Mouse (Mus musculus): Measurements from ENCODE around the gene R3hdm4. TPM values are rescaled to one million over a fixed set of nuclear protein-coding genes. Genes with fewer than 3 reads are reported as not detected.
A peak's percentile ranks its signal among the peaks of the same experiment; 100 is the strongest.

The R3hdm4 gene
- polyA plus RNA-seq, 1 experiment from 2014 or later, result 173 TPM

GRCm38 (mm10) chr10:79918231-79919078 lies 2.6 kb downstream of the R3hdm4 start:
- H3K4me3 ChIP-seq, result peak overlapping the region; percentile 7; the same call in 1 of the 2 replicates
- H3K4me1 ChIP-seq, result peaks cover 64% of the 10 kb centered on the region

GRCm38 (mm10) chr10:79917532-79918100 lies 3.4 kb downstream of the R3hdm4 start:
- H3K9ac ChIP-seq, result peak overlapping the region; percentile 97; the same call in 1 of the 2 replicates
- H3K9me3 ChIP-seq (replicated peaks), result no peaks in the 10 kb centered on the region; the same call in 1 of the 2 replicates
- H3K27me3 ChIP-seq, result peaks cover 56% of the 10 kb centered on the region
- no peak for ATAC-seq (ENCODE audit: low FRiP score)
- no peak overlapping the region for H3K27ac ChIP-seq
- WGBS, result 69% methylated on average over 5 of the region's 5 CpGs
- H3K36me3 ChIP-seq, result peaks cover 5% of the 10 kb centered on the region; the same call in 1 of the 2 replicates
- H3K4me3 ChIP-seq, result peak overlapping the region; percentile 75
- peak overlapping the region; percentile 98 for H3K4me2 ChIP-seq (replicated peaks)
- H3K4me1 ChIP-seq, result peaks cover 64% of the 10 kb centered on the region

More at GRCm38 (mm10) chr10:79918231-79919078, 2.6 kb downstream of the R3hdm4 start:
- Histone ChIP-seq H3K4me2 (replicated peaks) (peak overlapping the region; percentile 16; the same call in 1 of the 2 replicates), H3K9me3 (replicated peaks) (no peaks in the 10 kb centered on the region; the same call in 1 of the 2 replicates), H3K9ac (0 out of 2 replicates have a peak overlapping the region, but pooled peaks have one; percentile 18), H3K27ac (no peak overlapping the region), H3K27me3 (peaks cover 64% of the 10 kb centered on the region), H3K36me3 (no peaks in the 10 kb centered on the region)
- WGBS, result 5% methylated on average over 34 of the region's 35 CpGs
- ATAC-seq (ENCODE audit: low FRiP score), result no peak

- peak within 1 kb of the TSS; percentile 75 for H3K4me3 ChIP-seq
- H3K27me3 ChIP-seq, result peaks cover 49% of the 10 kb centered on the region
- ATAC-seq (ENCODE audit: low FRiP score), result peak; percentile 83
- peak within 1 kb of the TSS; percentile 98 for H3K4me2 ChIP-seq (replicated peaks)
- WGBS, result 2% methylated on average over 42 of the region's 42 CpGs
- H3K4me1 ChIP-seq, result peaks cover 64% of the 10 kb centered on the region
- H3K9ac ChIP-seq, result peak within 1 kb of the TSS; percentile 97
- H3K9me3 ChIP-seq (replicated peaks), result no peaks in the 10 kb centered on the region; the same call in 1 of the 2 replicates
- H3K27ac ChIP-seq, result peak within 1 kb of the TSS; percentile 79
- H3K36me3 ChIP-seq, result peaks cover 12% of the 10 kb centered on the region
Observed at GRCm38 (mm10) chr10:79916808-79917531, 4.0 kb downstream of the R3hdm4 start, which contains the start of gene Kiss1r. TSS of gene Kiss1r (plus strand) at chr10:79916971.

DNA sequence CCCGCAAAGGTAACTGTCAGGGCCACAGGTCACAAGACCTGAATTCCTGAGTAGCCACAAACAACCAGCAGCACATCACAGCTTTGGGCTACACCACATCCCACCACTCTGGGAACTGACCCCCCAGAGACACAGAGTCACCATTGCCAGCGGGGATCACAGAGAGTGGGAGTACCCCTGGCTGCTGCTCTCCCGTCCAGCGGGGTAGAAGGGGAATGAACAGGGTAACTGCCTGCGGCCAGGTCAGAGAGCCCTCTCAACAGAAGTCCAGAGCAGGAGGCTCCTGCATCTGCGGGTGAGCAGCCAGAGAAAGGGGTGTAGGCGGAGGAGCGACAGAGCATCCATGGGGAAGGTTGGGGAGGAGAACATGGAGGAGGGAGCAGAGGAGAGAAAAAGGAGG lies 4.9 kb downstream of the R3hdm4 start:
- H3K9me3 ChIP-seq (replicated peaks), result no peaks in the 10 kb centered on the region; the same call in 1 of the 2 replicates
- peak overlapping the region; percentile 98 for H3K4me2 ChIP-seq (replicated peaks)
- peaks cover 19% of the 10 kb centered on the region for H3K36me3 ChIP-seq
- peaks cover 40% of the 10 kb centered on the region for H3K27me3 ChIP-seq
- no peak for ATAC-seq (ENCODE audit: low FRiP score)
- H3K4me1 ChIP-seq, result peaks cover 57% of the 10 kb centered on the region
- peak overlapping the region; percentile 79; the same call in 1 of the 2 replicates for H3K27ac ChIP-seq
- peak overlapping the region; percentile 97 for H3K9ac ChIP-seq
- H3K4me3 ChIP-seq, result peak overlapping the region; percentile 75
- WGBS, result 14% methylated on average over 7 of the region's 8 CpGs

DNA sequence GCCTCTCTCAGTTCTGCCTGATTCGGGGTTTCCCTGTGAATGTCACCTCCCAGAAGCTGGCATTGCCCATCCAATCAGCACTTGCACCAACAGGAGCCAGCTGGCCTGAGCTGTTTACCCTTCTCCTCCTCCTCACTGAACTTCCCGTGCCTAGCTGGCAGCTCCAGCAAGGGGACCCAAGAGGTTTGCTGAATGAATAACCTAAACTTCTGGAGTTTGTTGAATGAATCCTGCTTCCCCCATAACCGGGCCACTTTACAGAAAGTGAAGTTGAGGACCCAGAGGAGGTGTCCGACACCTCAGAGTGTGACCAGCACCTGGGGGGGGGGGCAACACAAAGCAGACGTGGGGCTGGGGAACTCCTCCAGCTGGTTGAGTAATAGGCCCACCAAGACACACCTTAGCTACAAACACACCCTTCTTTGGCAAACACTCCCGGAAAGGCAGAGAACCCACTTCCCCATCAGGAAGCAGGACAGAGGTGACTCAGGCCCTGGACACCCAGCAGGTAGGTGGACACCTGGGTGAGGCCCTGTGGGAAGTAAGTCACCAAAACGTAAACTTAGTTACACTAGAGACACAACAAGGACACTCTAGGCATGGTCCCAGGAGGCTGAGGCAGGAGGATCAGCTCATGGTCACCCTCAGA lies 5.9 kb downstream of the R3hdm4 start:
- peaks cover 47% of the 10 kb centered on the region for H3K4me1 ChIP-seq
- peaks cover 30% of the 10 kb centered on the region for H3K27me3 ChIP-seq
- H3K27ac ChIP-seq, result no peak overlapping the region
- no peaks in the 10 kb centered on the region; the same call in 1 of the 2 replicates for H3K9me3 ChIP-seq (replicated peaks)
- H3K4me2 ChIP-seq (replicated peaks), result peak overlapping the region; percentile 98
- WGBS, result 82% methylated on average over 7 of the region's 7 CpGs
- peak overlapping the region; percentile 45; the same call in 1 of the 2 replicates for H3K9ac ChIP-seq
- no peak overlapping the region for H3K4me3 ChIP-seq
- no peak for ATAC-seq (ENCODE audit: low FRiP score)
- H3K36me3 ChIP-seq, result peaks cover 27% of the 10 kb centered on the region

DNA sequence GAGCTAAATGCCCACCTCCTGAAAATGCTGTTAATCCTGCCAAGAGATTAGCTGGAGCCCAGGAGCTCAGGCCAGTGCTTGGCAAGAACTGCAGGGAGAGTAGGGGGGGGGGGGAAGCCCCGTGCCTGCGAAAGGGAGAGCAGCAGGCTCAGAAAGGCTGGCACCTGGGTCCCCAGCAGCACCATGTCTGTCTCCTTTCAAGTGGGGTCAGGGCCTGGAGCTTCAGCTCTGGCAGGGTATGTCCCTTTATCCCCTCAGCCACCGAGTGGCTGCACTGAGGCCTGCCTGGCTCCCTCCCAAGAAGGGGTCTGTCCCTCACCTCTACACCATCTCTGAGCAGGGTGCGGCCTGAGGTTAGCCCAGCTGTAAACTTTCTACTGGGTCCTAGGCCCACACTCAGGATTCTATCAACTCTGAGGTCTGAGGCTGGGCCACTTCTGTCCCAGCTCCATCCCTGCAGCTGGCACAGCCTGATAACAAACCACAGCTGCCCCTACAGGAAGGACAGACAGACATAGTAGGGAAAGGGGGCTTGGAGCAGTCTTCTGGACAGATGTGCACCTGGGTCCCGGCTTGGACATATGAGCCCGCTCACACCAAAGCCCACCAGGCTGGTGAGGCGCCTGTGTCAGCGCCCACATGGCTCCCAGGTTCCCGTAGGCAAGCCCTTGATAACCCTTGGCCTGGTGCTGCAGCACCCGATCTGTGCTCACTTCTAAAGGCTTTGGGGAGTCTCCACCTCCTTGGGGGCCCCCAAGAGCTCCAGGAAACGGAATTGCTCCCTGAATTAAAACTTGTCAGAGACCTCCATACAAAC lies 6.7 kb downstream of the R3hdm4 start:
- H3K4me1 ChIP-seq, result peaks cover 43% of the 10 kb centered on the region
- ATAC-seq (ENCODE audit: low FRiP score), result no peak
- 69% methylated on average over 11 of the region's 11 CpGs for WGBS
- peak overlapping the region; percentile 45; the same call in 1 of the 2 replicates for H3K9ac ChIP-seq
- H3K27me3 ChIP-seq, result peaks cover 23% of the 10 kb centered on the region
- no peak overlapping the region for H3K4me3 ChIP-seq
- no peak overlapping the region for H3K27ac ChIP-seq
- H3K9me3 ChIP-seq (replicated peaks), result no peaks in the 10 kb centered on the region; the same call in 1 of the 2 replicates
- H3K36me3 ChIP-seq, result peaks cover 27% of the 10 kb centered on the region
- H3K4me2 ChIP-seq (replicated peaks), result peak overlapping the region; percentile 98; the same call in 1 of the 2 replicates

- Histone ChIP-seq H3K4me2 (replicated peaks) (no peak overlapping the region), H3K9me3 (replicated peaks) (no peaks in the 10 kb centered on the region), H3K9ac (no peak overlapping the region), H3K4me1 (peaks cover 37% of the 10 kb centered on the region), H3K27ac (no peak overlapping the region), H3K27me3 (peaks cover 4% of the 10 kb centered on the region), H3K4me3 (no peak overlapping the region), H3K36me3 (peaks cover 27% of the 10 kb centered on the region)
- 69% methylated on average over 20 of the region's 20 CpGs for WGBS
- ATAC-seq (ENCODE audit: low FRiP score), result no peak
Observed at GRCm38 (mm10) chr10:79912412-79912811, 8.6 kb downstream of the R3hdm4 start.

- no peak within 1 kb of the TSS for H3K4me2 ChIP-seq (replicated peaks)
- H3K36me3 ChIP-seq, result peaks cover 44% of the 10 kb centered on the region
- no peak within 1 kb of the TSS for H3K4me3 ChIP-seq
- H3K27me3 ChIP-seq, result no peaks in the 10 kb centered on the region
- ATAC-seq (ENCODE audit: low FRiP score), result no peak
- no peaks in the 10 kb centered on the region for H3K9me3 ChIP-seq (replicated peaks)
- no peak within 1 kb of the TSS for H3K9ac ChIP-seq
- WGBS, result 96% methylated on average over 4 of the region's 4 CpGs
- H3K4me1 ChIP-seq, result peaks cover 26% of the 10 kb centered on the region
- H3K27ac ChIP-seq, result peak within 1 kb of the TSS; percentile 77; the same call in 1 of the 2 replicates
Observed at GRCm38 (mm10) chr10:79910556-79910955, 10.5 kb downstream of the R3hdm4 start, which contains the start of gene Gm26602. TSS of gene Gm26602 (plus strand) at chr10:79910856.

GRCm38 (mm10) chr10:79909092-79909922 lies 11.7 kb downstream of the R3hdm4 start:
- ATAC-seq (ENCODE audit: low FRiP score), result peak; percentile 54
- Histone ChIP-seq H3K27me3 (no peaks in the 10 kb centered on the region), H3K4me3 (peak overlapping the region; percentile 55; the same call in 1 of the 2 replicates), H3K9me3 (replicated peaks) (no peaks in the 10 kb centered on the region), H3K36me3 (peaks cover 53% of the 10 kb centered on the region), H3K4me2 (replicated peaks) (peak overlapping the region; percentile 46), H3K9ac (peak overlapping the region; percentile 27), H3K4me1 (peaks cover 13% of the 10 kb centered on the region), H3K27ac (peak overlapping the region; percentile 96)
- WGBS, result 24% methylated on average over 14 of the region's 14 CpGs
